Mouse (Mus musculus) embryonic facial prominence, embryonic 12.5 days (tissue): Measurements from ENCODE around the gene Icmt. TPM values are rescaled to one million over a fixed set of nuclear protein-coding genes. Genes with fewer than 3 reads are reported as not detected.
A peak's percentile ranks its signal among the peaks of the same experiment; 100 is the strongest.

Experiments
- ATAC-seq: fragments of 200-750 bp; cut with Nextera tagmentation; 2 replicates; pipeline ENCODE4 v1.8.0; 2017; ENCODE audit not compliant: insufficient number of reproducible peaks, insufficient read depth, low FRiP score, low TSS enrichment
- H3K27ac ChIP-seq: fragments of 300-500 bp; sonication (generic); 2 replicates; pipeline ENCODE4 v1.5.1; 2016; ENCODE audit warnings: mild to moderate bottlenecking
- H3K27me3 ChIP-seq: fragments of 300-500 bp; sonication (generic); 2 replicates; pipeline ENCODE4 v1.6.1; 2016; ENCODE audit warnings: mild to moderate bottlenecking, moderate library complexity
- H3K36me3 ChIP-seq: fragments of 300-500 bp; sonication (generic); 2 replicates; pipeline ENCODE4 v1.6.1; 2016; ENCODE audit warnings: mild to moderate bottlenecking
- H3K4me1 ChIP-seq: fragments of 300-500 bp; sonication (generic); 2 replicates; pipeline ENCODE4 v1.6.1; 2016
- H3K4me2 ChIP-seq: fragments of 300-500 bp; sonication (generic); replicated peaks from 2 replicates; pipeline ENCODE4 v1.6.1; 2016; ENCODE audit warnings: mild to moderate bottlenecking, moderate library complexity
- H3K4me3 ChIP-seq: fragments of 300-500 bp; sonication (generic); 2 replicates; pipeline ENCODE4 v1.5.1; 2016; ENCODE audit warnings: mild to moderate bottlenecking
- H3K9ac ChIP-seq: fragments of 300-500 bp; sonication (generic); 2 replicates; pipeline ENCODE4 v1.6.1; 2016; ENCODE audit warnings: mild to moderate bottlenecking, moderate library complexity
- H3K9me3 ChIP-seq: fragments of 300-500 bp; sonication (generic); 2 replicates; pipeline ENCODE4 v1.6.1; 2016; ENCODE audit warnings: mild to moderate bottlenecking, moderate library complexity
- WGBS: fragments of 180-500 bp; shearing (Covaris S2); methylation state at CpG from one replicate; pipeline ENCODE4 v1.1.7; 2016; 5-methylcytosine and 5-hydroxymethylcytosine counted together
- polyA plus RNA-seq: library from polyadenylated mRNA; unstranded; fragments of >200 nt; fragmentation: Nextera tagmentation; extraction: Ambion mirVana; gene quantifications from 2 replicates; pipeline ENCODE4 v1.2.1, GENCODE M21; 2016

The Icmt gene
- 30.3 and 33.4 TPM in 2 replicates for polyA plus RNA-seq

DNA sequence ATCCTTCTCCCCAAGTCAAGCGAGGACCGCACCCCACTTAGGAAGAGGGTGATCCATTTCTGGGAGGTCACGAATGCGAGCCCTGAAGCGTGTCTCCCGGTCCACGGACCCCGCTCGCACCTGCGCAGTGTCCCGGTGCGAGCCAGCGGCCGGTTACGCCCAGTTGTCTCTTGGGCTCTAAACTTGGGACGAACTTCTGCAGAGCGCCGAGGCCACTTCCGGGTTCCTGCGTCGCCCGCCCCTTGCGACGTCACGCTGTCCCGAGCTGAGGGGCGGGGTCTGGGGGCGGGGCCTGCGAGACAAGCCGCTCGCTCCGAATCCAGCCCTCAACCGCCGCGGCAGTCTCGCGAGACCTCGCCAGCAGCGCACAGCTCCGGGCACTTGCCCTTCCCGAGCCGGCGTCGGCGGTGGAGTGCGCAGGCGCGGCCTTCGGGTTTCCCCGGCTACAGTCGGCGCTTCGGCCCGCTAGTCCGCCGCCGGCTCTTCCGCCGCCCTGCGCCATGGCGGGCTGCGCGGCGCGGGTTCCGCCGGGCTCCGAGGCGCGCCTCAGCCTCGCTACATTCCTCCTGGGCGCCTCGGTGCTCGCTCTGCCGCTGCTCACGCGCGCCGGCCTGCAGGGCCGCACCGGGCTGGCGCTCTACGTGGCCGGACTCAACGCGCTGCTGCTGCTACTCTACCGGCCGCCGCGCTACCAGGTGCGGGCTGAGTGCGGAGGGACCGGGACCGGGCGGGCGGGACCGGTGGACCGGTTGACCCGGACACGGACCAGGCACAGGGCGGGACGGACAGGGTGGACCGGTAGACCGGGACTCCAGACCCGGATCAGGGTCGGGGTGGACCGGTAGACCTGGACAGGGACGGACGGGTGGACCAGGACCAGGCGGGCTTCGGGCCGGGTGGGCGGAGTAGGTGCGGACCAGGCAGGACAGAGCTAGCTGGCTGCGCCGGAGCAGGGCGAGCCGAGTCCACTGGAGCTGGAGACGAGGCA is at the start of gene Icmt:
Icmt (plus strand) TSS at position 354 of the 988 bp plus-strand sequence.
- Histone ChIP-seq H3K4me2 (peak within 1 kb of the TSS; percentile 95), H3K27ac (peak within 1 kb of the TSS; percentile 77), H3K9me3 (no peaks in the 10 kb centered on the region), H3K27me3 (peaks cover 28% of the 10 kb centered on the region), H3K4me1 (peaks cover 20% of the 10 kb centered on the region), H3K4me3 (peak within 1 kb of the TSS; percentile 99), H3K36me3 (peaks cover 27% of the 10 kb centered on the region), H3K9ac (peak within 1 kb of the TSS; percentile 98)
- WGBS: under 1% methylated on average over 119 of the region's 119 CpGs
- ATAC-seq: peak; percentile 92

DNA sequence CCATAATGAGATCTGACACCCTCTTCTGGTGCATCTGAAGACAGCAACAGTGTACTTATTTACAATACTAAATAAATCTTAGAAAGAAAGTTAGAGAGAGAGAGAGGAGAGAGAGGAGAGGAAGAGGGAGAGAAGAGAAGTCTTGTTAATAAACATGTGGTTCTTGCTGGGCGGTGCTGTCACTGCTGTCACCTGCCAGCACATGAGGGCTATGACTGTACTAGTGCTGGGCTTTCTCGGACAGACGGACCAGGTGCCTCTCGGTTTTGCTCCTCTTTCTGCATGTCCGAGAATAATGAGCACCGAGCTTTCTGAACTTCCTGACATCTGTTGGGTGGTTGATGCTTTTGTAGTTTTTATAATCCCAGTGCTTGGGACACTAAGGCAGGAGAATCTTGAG is 46.4 kb upstream of the Icmt start:
- no peak for ATAC-seq
- no peaks in the 10 kb centered on the region for H3K9me3 ChIP-seq
- H3K4me3 ChIP-seq: no peak overlapping the region
- H3K27me3 ChIP-seq: no peaks in the 10 kb centered on the region
- H3K36me3 ChIP-seq: no peaks in the 10 kb centered on the region
- H3K4me2 ChIP-seq: no peak overlapping the region
- H3K27ac ChIP-seq: no peak overlapping the region
- 0 out of 2 replicates have a peak, but pooled peaks cover 4% of the 10 kb centered on the region for H3K4me1 ChIP-seq
- no peak overlapping the region for H3K9ac ChIP-seq
- WGBS: 87% methylated on average over 6 of the region's 6 CpGs

DNA sequence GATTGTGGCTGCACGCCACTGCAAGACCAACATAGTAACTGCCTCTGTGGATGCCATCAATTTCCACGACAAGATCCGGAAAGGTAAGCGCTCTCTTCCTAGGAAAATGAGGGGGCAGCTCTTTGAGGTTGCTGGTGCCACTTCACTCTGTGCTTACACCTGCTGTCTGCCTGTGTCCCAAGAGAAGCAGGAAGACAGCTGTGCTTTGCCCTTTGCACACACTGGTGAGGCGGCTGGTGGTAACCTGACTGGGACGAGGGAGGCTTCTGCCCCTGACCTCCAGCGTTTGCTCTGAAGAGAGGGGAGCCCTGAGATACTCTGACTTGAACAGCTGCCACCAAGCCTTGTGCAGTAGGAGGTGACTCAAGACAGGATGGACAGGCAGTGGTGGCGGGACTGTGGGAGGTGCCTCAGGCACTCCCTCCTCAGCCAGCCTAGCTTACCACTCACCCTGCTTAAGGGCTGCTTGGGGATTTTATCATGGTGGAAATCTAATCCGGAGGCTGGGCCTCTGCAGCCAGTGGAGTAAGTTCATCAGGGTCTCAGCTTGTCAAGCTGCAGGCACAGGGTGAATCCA is 43.8 kb upstream of the Icmt start:
- no peaks in the 10 kb centered on the region for H3K27me3 ChIP-seq
- no peak overlapping the region for H3K27ac ChIP-seq
- no peak overlapping the region for H3K4me3 ChIP-seq
- H3K9me3 ChIP-seq: no peaks in the 10 kb centered on the region
- WGBS: 67% methylated on average over 9 of the region's 9 CpGs
- no peak; the same call in 1 of the 2 replicates for ATAC-seq
- H3K4me1 ChIP-seq: 0 out of 2 replicates have a peak, but pooled peaks cover 4% of the 10 kb centered on the region
- no peak overlapping the region for H3K9ac ChIP-seq
- no peaks in the 10 kb centered on the region for H3K36me3 ChIP-seq
- H3K4me2 ChIP-seq: no peak overlapping the region

DNA sequence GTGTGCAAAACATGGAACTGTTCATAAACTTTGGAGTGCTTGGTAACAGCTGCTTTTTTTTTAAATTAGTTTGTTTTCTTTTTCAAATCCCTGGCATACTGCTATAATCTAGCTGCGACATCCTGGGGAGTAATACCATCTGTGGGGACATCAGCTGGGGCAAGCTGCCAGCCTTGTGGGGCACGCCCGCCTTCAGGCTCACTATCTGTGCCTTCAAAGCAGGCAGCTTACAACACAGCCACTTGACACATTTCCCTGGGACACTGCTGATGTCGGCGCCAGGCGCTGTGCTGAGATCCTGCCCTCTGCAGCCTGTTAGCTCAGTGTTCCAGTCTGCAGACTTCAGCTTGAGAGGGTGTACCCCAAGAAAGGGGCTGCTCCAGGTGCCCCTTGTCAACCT is 40.0 kb upstream of the Icmt start:
- Histone ChIP-seq H3K36me3 (no peaks in the 10 kb centered on the region), H3K4me1 (peaks cover 12% of the 10 kb centered on the region; the same call in 1 of the 2 replicates), H3K27me3 (no peaks in the 10 kb centered on the region), H3K4me2 (no peak overlapping the region), H3K9me3 (no peaks in the 10 kb centered on the region), H3K9ac (no peak overlapping the region), H3K27ac (no peak overlapping the region), H3K4me3 (no peak overlapping the region)
- 64% methylated on average over 6 of the region's 6 CpGs for WGBS
- no peak for ATAC-seq

DNA sequence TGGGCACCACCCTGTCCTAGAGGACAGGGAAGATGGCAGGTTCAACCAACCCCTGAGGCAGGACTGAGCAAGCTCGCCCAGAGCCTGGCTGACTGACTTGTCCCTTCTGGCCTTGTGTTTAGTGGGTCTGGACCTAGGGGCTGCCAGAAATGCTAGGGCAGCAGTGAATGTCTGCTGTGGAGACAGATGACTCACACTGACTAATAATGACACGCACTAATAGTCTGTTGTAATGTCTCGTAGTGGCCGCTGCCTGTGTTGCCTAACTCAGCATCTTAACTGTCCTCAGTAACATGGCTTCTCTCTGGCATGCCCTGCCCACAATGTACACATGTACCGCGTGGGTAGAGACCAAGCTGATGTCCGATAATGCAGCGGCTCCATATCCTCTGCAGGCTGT is 36.6 kb upstream of the Icmt start:
- H3K9me3 ChIP-seq: no peaks in the 10 kb centered on the region
- no peaks in the 10 kb centered on the region for H3K36me3 ChIP-seq
- H3K4me3 ChIP-seq: no peak overlapping the region
- no peak for ATAC-seq
- H3K4me1 ChIP-seq: peaks cover 34% of the 10 kb centered on the region
- no peak overlapping the region for H3K27ac ChIP-seq
- no peaks in the 10 kb centered on the region for H3K27me3 ChIP-seq
- H3K4me2 ChIP-seq: no peak overlapping the region
- 89% methylated on average over 8 of the region's 8 CpGs for WGBS
- H3K9ac ChIP-seq: no peak overlapping the region

DNA sequence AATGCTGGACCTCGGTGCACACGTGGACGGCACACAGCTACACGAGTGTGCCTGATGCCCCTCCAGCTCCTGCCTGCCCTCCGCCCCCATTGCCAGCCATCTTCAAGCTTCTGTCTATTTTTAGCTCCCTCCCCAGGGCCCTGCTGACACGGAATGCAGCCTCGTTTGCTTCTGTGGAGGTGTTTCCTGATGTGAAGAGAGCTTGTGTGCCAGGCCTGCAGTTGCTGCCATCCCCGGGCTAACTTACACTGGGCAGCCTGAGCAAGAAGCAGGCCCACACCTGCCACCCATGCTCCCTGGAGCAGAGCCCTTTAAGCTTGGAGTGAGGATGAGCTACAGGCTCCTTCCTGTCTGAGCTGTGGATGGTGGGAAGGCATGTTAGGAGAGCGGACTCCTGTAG is 34.8 kb upstream of the Icmt start:
- H3K4me1 ChIP-seq: peaks cover 34% of the 10 kb centered on the region
- WGBS: 56% methylated on average over 9 of the region's 9 CpGs
- H3K9ac ChIP-seq: no peak overlapping the region
- no peak for ATAC-seq
- H3K27me3 ChIP-seq: no peaks in the 10 kb centered on the region
- no peak overlapping the region for H3K27ac ChIP-seq
- no peaks in the 10 kb centered on the region for H3K9me3 ChIP-seq
- no peak overlapping the region for H3K4me2 ChIP-seq
- no peaks in the 10 kb centered on the region for H3K36me3 ChIP-seq
- no peak overlapping the region for H3K4me3 ChIP-seq

DNA sequence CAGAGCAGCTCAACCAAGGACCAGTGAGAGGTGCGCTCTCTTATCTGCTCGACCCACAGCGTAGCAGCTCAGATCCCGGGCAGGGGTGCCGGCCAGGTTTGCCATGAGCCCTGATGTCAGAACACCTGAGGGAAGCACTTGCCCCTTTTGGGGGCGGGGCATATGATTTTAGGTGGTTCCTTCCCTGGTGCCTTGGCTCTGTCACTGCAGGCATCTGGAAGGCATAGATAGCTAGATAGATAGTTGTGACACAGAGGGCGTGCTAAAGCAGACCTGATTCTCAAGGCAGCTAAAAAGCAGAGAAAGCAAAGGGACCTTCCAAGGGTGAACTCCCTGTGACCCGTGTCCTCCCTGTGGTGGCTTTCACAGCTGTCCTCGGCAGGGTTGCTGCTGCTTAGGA is 33.9 kb upstream of the Icmt start:
- Histone ChIP-seq H3K9ac (no peak overlapping the region), H3K27ac (no peak overlapping the region), H3K4me3 (no peak overlapping the region), H3K36me3 (no peaks in the 10 kb centered on the region), H3K27me3 (no peaks in the 10 kb centered on the region), H3K4me2 (no peak overlapping the region), H3K9me3 (no peaks in the 10 kb centered on the region), H3K4me1 (peaks cover 34% of the 10 kb centered on the region)
- no peak for ATAC-seq
- 54% methylated on average over 9 of the region's 9 CpGs for WGBS

DNA sequence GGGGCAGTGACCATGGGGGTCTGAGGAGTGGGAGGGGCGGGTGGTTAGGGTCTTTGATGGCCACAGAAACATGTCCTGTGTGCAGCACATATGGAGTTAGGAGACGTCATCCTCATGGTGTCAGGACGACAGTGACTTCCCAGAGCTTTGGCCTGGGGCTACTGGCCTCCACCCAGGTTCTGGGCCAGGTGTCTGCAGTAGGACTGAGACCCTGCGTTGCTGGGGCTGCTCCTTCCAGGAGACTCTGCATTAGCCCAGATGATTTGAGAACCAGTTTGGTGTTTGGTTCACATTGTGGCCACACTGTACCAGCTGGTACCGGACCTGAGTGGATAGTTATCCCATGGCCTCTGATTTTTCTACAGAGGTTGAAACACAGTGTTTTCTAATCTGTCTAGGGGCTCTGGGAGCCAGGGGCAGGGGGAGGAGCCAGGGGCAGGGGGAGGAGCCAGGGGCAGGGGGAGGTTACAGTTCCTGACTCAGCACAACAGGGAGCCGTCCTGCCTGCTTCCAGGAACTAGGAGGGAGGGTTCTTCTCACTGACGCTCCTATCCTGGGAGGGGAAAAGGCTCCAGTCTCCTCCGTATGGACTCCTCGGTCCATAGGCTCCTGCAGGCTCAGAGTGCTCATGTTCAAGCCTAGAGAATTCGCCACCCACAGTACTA is 33.4 kb upstream of the Icmt start:
- Histone ChIP-seq H3K4me3 (no peak overlapping the region), H3K9ac (no peak overlapping the region), H3K9me3 (no peaks in the 10 kb centered on the region), H3K36me3 (no peaks in the 10 kb centered on the region), H3K27me3 (no peaks in the 10 kb centered on the region), H3K4me1 (peaks cover 34% of the 10 kb centered on the region), H3K27ac (no peak overlapping the region), H3K4me2 (0 out of 2 replicates have a peak overlapping the region, but pooled peaks have one; percentile 5)
- peak; percentile 29; the same call in 1 of the 2 replicates for ATAC-seq
- 21% methylated on average over 10 of the region's 10 CpGs for WGBS

DNA sequence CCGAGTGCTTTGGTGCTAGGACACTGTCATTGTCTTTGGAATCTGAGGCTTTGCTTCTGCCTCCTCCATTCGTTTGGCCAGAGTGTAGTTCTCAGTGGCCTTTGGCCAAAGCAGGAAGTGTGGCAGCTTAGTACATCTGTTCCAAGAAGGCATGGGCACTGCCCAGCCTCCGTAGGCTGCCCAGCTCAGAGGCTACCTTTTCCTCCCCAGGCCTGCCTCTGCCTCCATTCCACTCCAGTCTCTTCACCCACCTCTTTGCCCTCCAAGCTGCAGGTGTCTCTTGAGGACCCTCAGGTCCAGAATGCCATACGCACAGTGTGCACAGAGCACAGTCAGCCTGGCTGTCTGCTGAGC is 32.9 kb upstream of the Icmt start:
- no peak for ATAC-seq
- WGBS: 47% methylated on average over 4 of the region's 4 CpGs
- peaks cover 34% of the 10 kb centered on the region for H3K4me1 ChIP-seq
- H3K9ac ChIP-seq: no peak overlapping the region
- no peak overlapping the region for H3K4me3 ChIP-seq
- H3K9me3 ChIP-seq: no peaks in the 10 kb centered on the region
- no peak overlapping the region for H3K27ac ChIP-seq
- H3K36me3 ChIP-seq: no peaks in the 10 kb centered on the region
- no peaks in the 10 kb centered on the region for H3K27me3 ChIP-seq
- H3K4me2 ChIP-seq: 0 out of 2 replicates have a peak overlapping the region, but pooled peaks have one; percentile 5

DNA sequence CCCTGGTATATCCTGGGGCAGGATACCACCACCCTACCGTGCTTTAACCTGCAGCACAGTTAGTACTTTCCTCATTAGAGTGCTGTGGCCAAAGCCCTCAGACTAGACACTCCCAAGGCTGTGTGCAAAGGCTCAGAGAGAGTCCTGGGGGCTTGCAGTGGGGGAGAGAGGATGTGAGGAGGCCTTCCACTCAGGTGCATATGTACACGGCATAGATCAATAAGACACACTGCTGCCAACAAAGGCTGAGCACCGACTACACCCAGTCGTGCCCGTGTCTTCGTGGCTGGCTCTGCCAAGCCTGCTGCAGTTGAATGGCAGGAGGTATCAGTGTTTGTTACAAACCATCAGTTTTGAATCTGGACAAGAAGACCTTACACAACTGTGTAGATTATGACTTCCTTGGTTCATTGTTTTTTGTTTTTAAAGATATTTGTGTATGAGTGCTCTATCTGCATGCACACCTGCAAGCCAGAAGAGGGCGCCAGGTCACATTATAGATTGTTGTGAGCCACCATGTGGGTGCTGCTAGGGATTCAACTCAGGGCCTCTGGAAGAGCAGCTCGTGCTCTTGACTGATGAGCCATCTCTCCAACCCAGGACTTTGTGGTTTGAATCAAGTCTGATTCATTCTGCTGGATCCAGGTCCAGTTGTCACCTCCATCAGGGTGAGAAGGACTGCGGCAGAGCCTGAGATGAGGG is 32.0 kb upstream of the Icmt start:
- H3K9ac ChIP-seq: no peak overlapping the region
- H3K9me3 ChIP-seq: no peaks in the 10 kb centered on the region
- WGBS: 88% methylated on average over 9 of the region's 9 CpGs
- no peak overlapping the region for H3K4me3 ChIP-seq
- no peaks in the 10 kb centered on the region for H3K36me3 ChIP-seq
- H3K4me2 ChIP-seq: no peak overlapping the region
- no peak for ATAC-seq
- no peaks in the 10 kb centered on the region for H3K27me3 ChIP-seq
- no peak overlapping the region for H3K27ac ChIP-seq
- peaks cover 34% of the 10 kb centered on the region for H3K4me1 ChIP-seq

DNA sequence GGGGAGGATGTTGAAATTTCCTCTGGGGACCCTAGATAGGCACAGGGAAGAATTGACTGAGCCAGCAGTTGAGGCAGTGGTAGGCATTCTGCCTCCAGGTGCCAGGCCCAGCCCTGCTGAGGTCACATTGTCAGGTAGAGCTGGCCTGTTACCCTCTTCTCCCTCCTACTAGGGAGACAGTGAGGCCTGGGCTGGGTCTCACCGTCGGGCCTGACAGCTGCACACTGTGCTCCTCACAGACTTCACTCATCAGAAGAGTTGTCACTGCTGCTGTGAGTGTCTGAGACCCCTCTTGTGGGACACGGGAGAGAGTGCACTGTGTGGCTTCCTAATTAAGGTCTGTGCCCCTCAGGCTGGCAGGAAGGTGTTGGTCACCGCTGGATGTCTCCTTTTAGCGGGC is 31.2 kb upstream of the Icmt start:
- Histone ChIP-seq H3K9ac (no peak overlapping the region), H3K36me3 (no peaks in the 10 kb centered on the region), H3K27me3 (no peaks in the 10 kb centered on the region), H3K4me1 (peaks cover 34% of the 10 kb centered on the region), H3K9me3 (no peaks in the 10 kb centered on the region), H3K27ac (no peak overlapping the region), H3K4me2 (no peak overlapping the region), H3K4me3 (no peak overlapping the region)
- no peak for ATAC-seq
- 67% methylated on average over 5 of the region's 5 CpGs for WGBS
